Mouse (Mus musculus) intestine, postnatal 0 days (tissue): ENCODE data around the gene Gm9964. TPM values are rescaled to one million over a fixed set of nuclear protein-coding genes. Genes with fewer than 3 reads are reported as not detected.

Experiments
- ATAC-seq: fragments of 200-750 bp; cut with Nextera tagmentation; 2 replicates; pipeline ENCODE4 v1.8.0; 2017; ENCODE audit warnings: mild to moderate bottlenecking, moderate TSS enrichment, moderate library complexity
- H3K27ac ChIP-seq: fragments of 300-500 bp; sonication (generic); 2 replicates; pipeline ENCODE4 v1.5.1; 2014; ENCODE audit warnings: mild to moderate bottlenecking, low read depth, low read length, moderate library complexity
- H3K27me3 ChIP-seq: fragments of 300-500 bp; sonication (generic); replicated peaks from 2 replicates; pipeline ENCODE4 v1.6.1; 2014; ENCODE audit warnings: low read length, mixed read lengths; ENCODE audit not compliant: control insufficient read depth, insufficient read depth
- H3K36me3 ChIP-seq: fragments of 300-500 bp; sonication (generic); 2 replicates; pipeline ENCODE4 v1.6.1; 2014; ENCODE audit warnings: mild to moderate bottlenecking, moderate library complexity; ENCODE audit not compliant: control insufficient read depth, insufficient read depth
- H3K4me1 ChIP-seq: fragments of 300-500 bp; sonication (generic); replicated peaks from 2 replicates; pipeline ENCODE4 v1.6.1; 2014; ENCODE audit warnings: antibody characterized with exemption, low read length, mixed read lengths; ENCODE audit not compliant: control insufficient read depth, insufficient read depth
- H3K4me2 ChIP-seq: fragments of 300-500 bp; sonication (generic); replicated peaks from 2 replicates; pipeline ENCODE4 v1.6.1; 2014; ENCODE audit warnings: low read depth, mild to moderate bottlenecking, moderate library complexity
- H3K4me3 ChIP-seq: fragments of 300-500 bp; sonication (generic); 2 replicates; pipeline ENCODE4 v1.5.1; 2014; ENCODE audit warnings: low read depth, low read length
- H3K9ac ChIP-seq: fragments of 300-500 bp; sonication (generic); 2 replicates; pipeline ENCODE4 v1.6.1; 2014; ENCODE audit warnings: mild to moderate bottlenecking, low read depth, low read length
- H3K9me3 ChIP-seq: fragments of 300-500 bp; sonication (generic); 2 replicates; pipeline ENCODE4 v1.6.1; 2016; ENCODE audit warnings: mixed run types; ENCODE audit not compliant: control insufficient read depth
- CTCF ChIP-seq: sonication (generic); IDR thresholded peaks from 2 replicates; pipeline ENCODE4 v1.5.1; 2016; ENCODE audit warnings: low read depth, mild to moderate bottlenecking, control low read depth, antibody characterized with exemption, moderate library complexity
- WGBS: fragments of 180-500 bp; shearing (Covaris S2); extraction: QIAGEN DNeasy Blood & Tissue Kit; methylation state at CpG from one replicate; pipeline ENCODE4 v1.1.7; 2014; 5-methylcytosine and 5-hydroxymethylcytosine counted together
- polyA plus RNA-seq: library from polyadenylated mRNA; unstranded; fragments of >200 nt; fragmentation: Nextera tagmentation; extraction: Ambion mirVana; gene quantifications from 2 replicates; pipeline ENCODE4 v1.2.1, GENCODE M21; 2015

The Gm9964 gene
- polyA plus RNA-seq: not detected in 2 replicates

- WGBS: 65% methylated on average over 5 of the region's 5 CpGs
- Histone ChIP-seq H3K4me1 (0 out of 2 replicates have a peak, but pooled peaks cover 3% of the 10 kb centered on the region), H3K4me3 (no peak within 1 kb of the TSS), H3K9me3 (no peaks in the 10 kb centered on the region), H3K9ac (no peak within 1 kb of the TSS), H3K27ac (peak within 1 kb of the TSS; percentile 35; the same call in 1 of the 2 replicates), H3K4me2 (no peak within 1 kb of the TSS), H3K27me3 (no peaks in the 10 kb centered on the region), H3K36me3 (no peaks in the 10 kb centered on the region)
- no peak for ATAC-seq
- TF ChIP-seq CTCF: no peak
These were observed at the start of gene Gm9964 for GRCm38 (mm10) chr11:79296856-79297491. TSS of gene Gm9964 (minus strand) at chr11:79296906.

- H3K4me1 ChIP-seq: no peaks in the 10 kb centered on the region
- peak overlapping the region; percentile 96 for H3K4me3 ChIP-seq
- ATAC-seq: peak; percentile 54
- H3K9me3 ChIP-seq: no peaks in the 10 kb centered on the region
- peak overlapping the region; percentile 98 for H3K9ac ChIP-seq
- H3K27me3 ChIP-seq: no peaks in the 10 kb centered on the region
- H3K36me3 ChIP-seq: no peaks in the 10 kb centered on the region
- H3K4me2 ChIP-seq: peak overlapping the region; percentile 76
- TF ChIP-seq CTCF: no peak
- WGBS: 2% methylated on average over 37 of the region's 63 CpGs
- H3K27ac ChIP-seq: peak overlapping the region; percentile 91
These were observed 43.4 kb upstream of the Gm9964 start for GRCm38 (mm10) chr11:79339808-79340781.

DNA sequence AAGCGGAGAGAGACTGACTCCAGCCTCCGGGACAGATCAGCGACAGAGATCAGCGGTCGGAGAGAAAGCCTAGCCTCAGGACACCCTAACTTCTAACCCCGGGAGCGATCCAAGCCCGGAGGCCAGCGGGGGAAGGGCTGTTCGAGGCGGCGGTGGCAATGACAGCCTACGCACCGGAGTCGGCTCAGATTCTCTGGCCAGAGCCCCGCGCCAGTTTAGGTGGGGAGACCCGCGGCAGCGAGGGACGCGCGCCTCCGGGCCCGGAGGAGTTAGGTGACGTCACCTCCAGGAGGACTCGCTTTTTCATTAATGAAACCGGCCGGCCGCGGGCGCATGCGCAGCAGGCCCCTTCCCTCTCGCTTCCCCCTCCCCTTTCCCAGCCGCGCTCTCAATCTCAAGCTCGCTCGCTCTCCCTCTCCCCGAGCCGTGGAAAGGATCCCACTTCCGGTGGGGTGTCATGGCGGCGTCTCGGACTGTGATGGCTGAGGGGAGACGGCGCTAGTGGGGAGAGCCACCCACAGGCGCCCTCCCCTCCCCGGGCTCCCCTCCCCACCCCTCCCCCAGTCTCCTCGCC is 42.6 kb upstream of the Gm9964 start, which contains the start of gene Nf1:
Nf1 (plus strand) TSS at position 460 of the 574 bp plus-strand sequence.
- Histone ChIP-seq H3K4me3 (peak within 1 kb of the TSS; percentile 96), H3K27me3 (no peaks in the 10 kb centered on the region), H3K9me3 (no peaks in the 10 kb centered on the region), H3K4me1 (no peaks in the 10 kb centered on the region), H3K9ac (peak within 1 kb of the TSS; percentile 98), H3K36me3 (no peaks in the 10 kb centered on the region), H3K4me2 (peak within 1 kb of the TSS; percentile 76), H3K27ac (peak within 1 kb of the TSS; percentile 91)
- whole genome bisulfite sequencing: under 1% methylated on average over 41 of the region's 49 CpGs
- peak; percentile 93 for ATAC-seq
- no peak for TF ChIP-seq CTCF

GRCm38 (mm10) chr11:79338621-79339020 is 41.9 kb upstream of the Gm9964 start:
- peak overlapping the region; percentile 76 for H3K4me2 ChIP-seq
- peak overlapping the region; percentile 98 for H3K9ac ChIP-seq
- no peaks in the 10 kb centered on the region for H3K27me3 ChIP-seq
- H3K4me1 ChIP-seq: no peaks in the 10 kb centered on the region
- no peaks in the 10 kb centered on the region for H3K9me3 ChIP-seq
- TF ChIP-seq CTCF: no peak
- H3K36me3 ChIP-seq: no peaks in the 10 kb centered on the region
- no peak for ATAC-seq
- peak overlapping the region; percentile 91; the same call in 1 of the 2 replicates for H3K27ac ChIP-seq
- WGBS: 58% methylated on average over 4 of the region's 4 CpGs
- peak overlapping the region; percentile 96 for H3K4me3 ChIP-seq

DNA sequence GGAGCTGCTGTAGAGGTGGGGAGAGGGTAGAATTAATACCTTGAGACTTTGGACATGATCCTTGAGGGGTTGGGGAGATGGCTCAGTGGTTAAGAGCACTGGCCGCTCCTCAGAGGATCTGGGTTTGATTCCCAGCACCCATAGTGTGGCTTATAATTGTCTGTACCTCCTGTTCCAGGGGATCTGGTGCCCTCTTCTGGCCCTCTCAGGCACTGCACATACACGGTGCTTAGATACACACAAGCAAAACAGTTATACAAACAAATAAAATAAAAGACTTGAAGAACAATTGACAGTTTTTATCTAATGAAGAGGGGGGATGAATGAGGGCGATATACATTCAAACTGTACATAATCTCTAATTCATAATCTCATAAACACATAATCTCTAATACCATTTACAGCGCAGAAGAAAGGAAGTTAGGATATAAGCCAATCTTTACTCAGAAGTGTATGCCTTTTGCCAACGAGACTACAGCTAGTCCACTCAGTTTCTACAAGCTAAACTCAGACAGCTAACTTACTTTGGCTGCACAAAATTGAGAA is 40.1 kb upstream of the Gm9964 start:
- H3K27me3 ChIP-seq: no peaks in the 10 kb centered on the region
- no peaks in the 10 kb centered on the region for H3K36me3 ChIP-seq
- H3K4me1 ChIP-seq: no peaks in the 10 kb centered on the region
- ATAC-seq: no peak
- no peak overlapping the region for H3K4me3 ChIP-seq
- TF ChIP-seq CTCF: peak; percentile 53
- no peaks in the 10 kb centered on the region for H3K9me3 ChIP-seq
- no peak overlapping the region for H3K27ac ChIP-seq
- H3K4me2 ChIP-seq: no peak overlapping the region
- 96% methylated on average over 5 of the region's 5 CpGs for WGBS
- no peak overlapping the region for H3K9ac ChIP-seq
